10 mouse cellular contexts compared by ENCODE assay signal in genomic region chr2:43738562-43739112, GRCm38 (mm10). TPM values are rescaled to one million over a fixed set of nuclear protein-coding genes. Genes with fewer than 3 reads are reported as not detected.
DNase-seq lines count a peak whose midpoint lies in the region; TF ChIP-seq lines count a peak whose summit lies in the region.
"Had no signal": no experiment of that assay in that cellular context is flagged by ENCODE, and none has a peak within 500 bp of the region (broad histone marks: within the 10 kb centered on the region; RNA-seq: fewer than 3 reads in every experiment).

No protein-coding gene starts in this region.

- peak; percentile 5 for DNase-seq in heart, adult 8-10 months (ENCODE audit: low spot score)
- no peak for DNase-seq in heart, embryonic 10.5 days (ENCODE audit: low spot score)
- peak; percentile 78 for DNase-seq in CD4-positive helper T cell, adult 2 months (ENCODE audit: low read depth, low spot score)
- DNase-seq in induced T-regulatory cell, adult 2 months (ENCODE audit: low read depth), result peak; percentile 86
- DNase-seq in cerebellum, adult 2 months, result no peak
- DNase-seq in right cerebral cortex, postnatal 4 days, result no peak
- DNase-seq in gastrocnemius, postnatal 10 days, result no peak
- DNase-seq: adrenal gland, adult 2 months had no signal

- no peaks in the 10 kb centered on the region for H3K36me3 ChIP-seq in heart, embryonic 10.5 days
- no peaks in the 10 kb centered on the region for H3K36me3 ChIP-seq in small intestine, adult 2 months (ENCODE audit: control insufficient read depth, insufficient read depth, low read length)

- no peaks in the 10 kb centered on the region for H3K9me3 ChIP-seq in heart, embryonic 10.5 days

- H3K27ac ChIP-seq in heart, embryonic 10.5 days, result no peak overlapping the region
- H3K27ac ChIP-seq in small intestine, adult 2 months (ENCODE audit: insufficient read depth, low read depth, low read length), result peak overlapping the region; percentile 75
- no peak overlapping the region for H3K27ac ChIP-seq in cerebellum, adult 2 months (ENCODE audit: insufficient read depth, low read length)

- TF ChIP-seq POLR2A in small intestine, adult 2 months (IDR thresholded peaks at IDR 0.05; ENCODE audit: low read depth, low read length), result no peak
- TF ChIP-seq POLR2A in cerebellum, adult 2 months (IDR thresholded peaks at IDR 0.05; ENCODE audit: borderline replicate concordance, insufficient read depth, low read length), result no peak

- no peaks in the 10 kb centered on the region for H3K27me3 ChIP-seq in heart, embryonic 10.5 days (ENCODE audit: insufficient read depth, poor library complexity, severe bottlenecking)
- H3K27me3 ChIP-seq in small intestine, adult 2 months (ENCODE audit: control insufficient read depth, insufficient read depth, low read length), result no peaks in the 10 kb centered on the region
- H3K27me3 ChIP-seq in cerebellum, adult 2 months (ENCODE audit: control insufficient read depth, insufficient read depth, low read length), result no peaks in the 10 kb centered on the region

- no peak for TF ChIP-seq CTCF in small intestine, adult 2 months (IDR thresholded peaks at IDR 0.05; ENCODE audit: extremely low read depth, insufficient read length, insufficient replicate concordance, low read depth, low read length)
- TF ChIP-seq CTCF in cerebellum, adult 2 months (IDR thresholded peaks at IDR 0.05; ENCODE audit: borderline replicate concordance, insufficient read depth, low read depth, low read length), result no peak

- no peaks in the 10 kb centered on the region for H3K4me1 ChIP-seq in heart, embryonic 10.5 days
- no peaks in the 10 kb centered on the region for H3K4me1 ChIP-seq in small intestine, adult 2 months (ENCODE audit: control insufficient read depth, insufficient read depth, insufficient read length, low read length)
- H3K4me1 ChIP-seq in cerebellum, adult 2 months (ENCODE audit: control insufficient read depth, insufficient read depth, low read length), result no peaks in the 10 kb centered on the region

- 87% methylated on average over 10 of the region's 10 CpGs for WGBS in heart, embryonic 10.5 days
- 78% methylated on average over 10 of the region's 10 CpGs for WGBS in small intestine, adult 2 months
- WGBS in cerebellum, adult 2 months, result 84% methylated on average over 10 of the region's 10 CpGs

- no peak overlapping the region for H3K4me3 ChIP-seq in heart, embryonic 10.5 days
- no peak overlapping the region; the same call in 1 of the 2 replicates for H3K4me3 ChIP-seq in small intestine, adult 2 months (ENCODE audit: low read depth, low read length)
- H3K4me3 ChIP-seq in cerebellum, adult 2 months (replicated peaks; ENCODE audit: insufficient read depth, low read depth, low read length), result no peak overlapping the region
- H3K4me3 ChIP-seq: myocyte had no signal

RNA-seq across cellular contexts. Expression of gene Arhgap15, which starts 10.0 kb away (rescaled TPM):
- 1 to 10 TPM in 2 of 4 experiments, under 1 TPM in 2; 0.41 to 1.1 (median 0.89) TPM for total RNA-seq in heart, adult 8-10 months (2022)
- 0.11 and 0.38 TPM in 2 replicates for polyA plus RNA-seq in heart, embryonic 10.5 days (2016; fragmentation: Nextera tagmentation; extraction: Ambion mirVana)
- polyA plus RNA-seq in small intestine, adult 2 months (2012; rRNA removed), result 0.18 and 0.20 TPM in 2 replicates
- polyA plus RNA-seq in cerebellum, adult 2 months (2012; rRNA removed), result 2.3 TPM in 2 replicates
- total RNA-seq in gastrocnemius, postnatal 10 days (2021), result 1 to 10 TPM in 1 of 2 experiments, under 1 TPM in 1; 0.72 to 1.1 TPM
- polyA plus RNA-seq: myocyte had no signal

Comparison
In these comparisons a context has a peak if more than half of its experiments do, and no peak if none do; other contexts are left out.
1. DNase-seq: peak in heart, adult 8-10 months (single experiment), CD4-positive helper T cell, adult 2 months (single experiment) and induced T-regulatory cell, adult 2 months (single experiment); none in heart, embryonic 10.5 days (single experiment), cerebellum, adult 2 months (0 of 2), right cerebral cortex, postnatal 4 days (single experiment) and gastrocnemius, postnatal 10 days (single experiment).